1 mouse cellular context compared by ENCODE assay signal in the genomic region with DNA sequence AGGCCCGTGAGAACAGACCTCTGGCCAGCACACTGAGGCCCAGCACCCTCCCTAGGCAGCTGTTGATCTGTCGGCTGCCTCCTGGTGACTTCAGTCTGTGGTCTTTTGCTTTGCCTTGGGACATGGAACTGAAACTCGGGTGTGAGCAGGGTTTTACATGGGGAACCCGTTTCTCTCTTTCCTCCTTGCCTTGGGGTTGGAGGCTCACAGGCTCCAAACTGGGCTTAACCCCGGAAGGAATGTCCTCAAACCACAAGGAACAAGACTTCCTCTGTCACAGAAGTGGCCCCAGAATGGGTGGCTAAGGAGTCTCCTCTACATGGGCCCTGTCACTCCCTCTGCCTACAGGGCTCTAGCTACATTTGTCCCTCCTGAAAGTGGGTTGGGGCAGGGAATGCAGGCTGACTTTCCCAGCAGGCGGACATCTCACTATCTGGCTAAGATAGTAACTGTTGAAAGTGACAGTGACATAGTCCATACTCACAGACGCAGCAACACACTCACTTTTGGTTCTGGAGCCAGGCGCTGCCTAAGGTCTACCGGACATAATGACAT.
TF ChIP-seq lines count a peak whose summit lies in the region.

No protein-coding gene starts in this region.

TF ChIP-seq in CH12.LX, 34 proteins besides CTCF, POLR2A, EP300 and RAD21 (continued from another document):
- TF ChIP-seq BHLHE40 (IDR thresholded peaks at IDR 0.05; ENCODE audit: low read depth, low read length) = peak; percentile 88
